Mouse (Mus musculus) cerebellum, adult 2 months (tissue): ENCODE measurements at regions not wholly inside any gene's neighbourhood (a gene's known extent, or its start where the extent isn't known, plus 50 kb on each side); places are given as distances from the start of the nearest gene placed in this dataset.

Experiments used
- CTCF ChIP-seq: fragments of 200-500 bp; IDR thresholded peaks from 2 replicates; pipeline ENCODE4 v1.5.1; 2011; ENCODE audit warnings: low read depth, mild to moderate bottlenecking, control low read depth, low read length, moderate library complexity, borderline replicate concordance; ENCODE audit not compliant: insufficient read depth
- POLR2A ChIP-seq: fragments of 200-500 bp; IDR thresholded peaks from 2 replicates; pipeline ENCODE4 v1.6.1; 2011; ENCODE audit warnings: low read length, control low read depth, borderline replicate concordance; ENCODE audit not compliant: insufficient read depth

GRCm38 (mm10) chr12:77039953-77040305, 77.9 kb upstream of the Max start:
- no peak for TF ChIP-seq POLR2A
- no peak for TF ChIP-seq CTCF
